Mouse (Mus musculus): Measurements from ENCODE around the gene Tenm2.

The Tenm2 gene

DNA sequence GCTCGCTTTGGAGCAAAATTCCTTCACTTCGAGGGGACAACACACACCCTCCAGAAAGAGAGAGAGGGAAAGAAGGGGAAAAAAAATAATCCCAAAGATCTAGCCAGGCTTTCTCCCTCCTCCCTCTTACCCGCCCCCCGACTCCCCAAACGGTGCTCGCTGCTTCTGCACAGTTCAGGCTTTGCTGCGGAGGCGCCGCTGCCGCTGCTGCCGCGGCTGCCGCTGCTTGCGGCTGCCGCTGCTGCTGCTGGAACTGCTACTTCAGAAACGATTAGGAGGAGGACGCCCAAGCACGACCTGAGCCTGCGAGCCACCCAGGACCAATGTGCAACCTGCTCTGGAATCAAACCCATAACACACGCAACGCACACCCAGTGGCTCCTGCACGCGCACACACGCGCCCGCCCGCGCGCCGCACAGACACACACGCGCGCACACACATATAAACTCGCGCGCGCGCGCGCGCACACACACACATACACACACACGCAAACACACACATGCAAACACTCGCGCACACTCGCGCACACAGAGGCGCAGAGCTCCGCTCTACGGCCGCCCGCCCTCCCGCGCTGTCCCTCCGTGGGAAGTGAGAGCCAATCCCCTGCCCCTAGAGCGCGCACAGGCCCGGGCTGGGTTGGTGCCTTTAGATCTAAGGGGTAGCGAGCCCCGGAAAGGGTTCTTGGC, at the start of gene Tenm2:
Gene Tenm2, minus strand, starts transcription at position 51 of the 687 bp plus-strand sequence.
- peak; percentile 51 for DNase-seq

DNA sequence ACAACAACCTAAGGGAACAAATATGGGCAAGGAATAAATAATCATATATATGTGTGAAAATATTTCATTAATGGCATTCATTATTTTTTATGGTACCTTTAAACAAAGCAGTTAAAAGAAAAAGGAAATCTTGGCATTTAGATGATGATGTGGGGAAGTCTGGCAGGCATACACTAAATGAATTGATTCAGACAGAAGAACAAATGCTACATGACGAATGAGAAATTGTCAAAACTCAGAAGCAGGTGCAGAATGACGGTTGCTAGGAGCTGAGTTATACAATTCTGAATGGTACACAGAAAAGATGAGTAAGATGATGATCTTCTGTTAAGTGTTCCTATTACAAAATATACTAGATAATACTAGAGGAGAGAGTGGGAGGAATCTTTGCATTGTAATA, 49.4 kb upstream of the Tenm2 start:
- no peak for DNase-seq

DNA sequence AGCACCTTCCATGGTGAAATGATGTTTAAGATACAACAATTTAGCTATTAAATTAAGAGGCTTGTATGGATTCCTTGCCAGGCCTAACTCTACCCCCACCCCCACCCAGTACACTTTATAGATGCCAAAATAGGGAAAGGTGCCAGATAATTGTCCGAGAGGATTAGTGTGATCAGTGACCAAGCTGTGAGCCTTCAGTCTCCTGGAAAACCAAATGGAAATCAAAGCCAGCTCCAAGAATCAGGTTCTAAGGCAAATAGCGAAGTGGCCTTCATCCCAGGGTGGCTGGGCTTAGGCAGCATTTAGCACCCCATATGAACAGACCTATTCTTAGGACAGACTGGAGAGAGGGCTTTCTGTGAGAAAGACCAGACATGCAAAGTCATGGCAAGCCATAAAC, 13.0 kb upstream of the Tenm2 start:
- DNase-seq, result no peak

DNA sequence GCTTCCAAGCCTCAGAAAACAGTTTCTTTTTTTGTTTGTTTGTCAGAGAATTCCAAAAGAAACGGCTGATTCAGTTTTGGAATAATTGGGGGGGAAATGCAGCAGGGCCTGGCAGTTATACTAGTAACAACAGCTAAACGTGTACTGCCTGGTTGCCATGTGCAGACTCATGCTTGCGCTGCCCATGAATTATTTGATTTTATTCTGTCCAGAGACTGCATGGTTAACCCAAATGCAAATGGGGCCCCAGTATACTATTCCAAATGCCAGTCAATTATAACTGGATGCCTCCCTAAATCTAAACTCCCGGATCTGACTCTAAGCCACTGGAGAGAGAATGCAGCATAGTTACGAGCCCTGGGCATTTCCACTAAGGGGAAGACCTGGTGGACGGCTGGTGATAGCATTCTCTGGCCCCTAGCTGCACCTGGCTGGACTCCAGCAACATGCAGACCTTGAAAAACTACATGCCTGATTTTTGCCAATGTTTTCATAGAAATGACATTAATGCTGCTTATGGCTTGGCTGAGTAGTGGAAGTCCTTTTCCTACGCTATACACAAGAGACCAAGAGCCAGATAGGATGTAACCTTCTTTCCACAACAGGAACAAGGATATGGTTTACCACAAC, 1.4 kb upstream of the Tenm2 start:
- DNase-seq, result no peak

DNA sequence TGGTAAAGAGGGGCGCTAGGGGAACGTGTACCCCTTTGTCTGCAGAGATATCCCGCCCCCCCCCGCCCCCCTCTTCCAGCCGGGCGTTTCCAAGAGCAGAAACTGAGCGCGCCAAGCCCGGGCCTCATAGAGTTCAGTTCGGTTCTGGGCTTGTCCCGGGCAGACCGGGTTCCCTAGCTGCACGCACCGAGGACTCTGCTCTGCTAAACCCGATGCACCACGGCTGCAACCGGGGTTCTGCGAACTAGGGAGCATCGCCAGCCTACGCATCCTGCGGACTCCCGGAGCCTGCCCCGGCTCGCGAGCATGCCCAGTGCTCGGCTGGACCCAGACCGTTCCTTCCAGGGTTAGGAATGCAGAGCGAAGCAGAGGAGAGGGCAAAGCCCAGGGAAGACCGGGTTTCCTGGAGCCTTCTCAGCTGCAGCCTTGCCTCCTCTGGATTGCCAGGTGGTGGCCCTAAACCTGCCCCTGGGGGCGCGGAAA, 878 bp upstream of the Tenm2 start:
- DNase-seq, result peak; percentile 53

DNA sequence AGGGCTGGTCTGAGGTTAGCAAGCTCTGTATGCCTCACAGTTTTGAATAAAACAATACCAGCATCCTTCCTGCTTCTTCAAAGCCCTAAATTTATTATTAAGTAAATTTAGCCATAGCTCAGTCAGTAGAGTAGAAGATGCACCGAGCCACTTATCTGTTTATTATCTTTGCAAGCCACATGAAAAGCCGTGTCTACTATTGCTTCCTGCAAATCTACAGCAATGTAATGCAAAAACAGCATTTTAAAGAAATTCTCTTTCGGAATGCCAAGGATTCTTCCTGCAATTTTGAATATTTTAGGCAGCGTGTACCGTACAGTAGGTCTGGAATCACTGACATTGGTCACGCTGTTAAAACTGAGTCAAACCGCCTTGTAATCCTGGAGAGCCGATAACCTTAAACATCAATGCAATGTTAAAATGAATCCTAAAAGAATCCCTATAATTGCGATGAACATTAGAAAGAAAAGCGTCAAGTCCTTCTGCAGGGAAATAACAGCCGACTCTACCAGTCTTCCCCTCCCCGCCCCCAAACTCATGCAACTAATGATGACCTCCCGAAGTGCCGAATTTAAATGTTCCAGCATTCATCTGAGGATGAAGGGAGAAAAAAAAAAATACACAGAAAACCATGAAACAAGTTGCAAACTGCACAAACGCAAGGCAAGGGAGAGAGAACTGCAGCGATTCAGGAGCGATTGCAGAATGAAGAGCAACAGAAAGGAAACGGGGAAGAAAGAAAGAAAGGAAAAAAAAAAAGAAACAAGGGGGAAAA, 556 bp downstream of the Tenm2 start:
- DNase-seq, result no peak

DNA sequence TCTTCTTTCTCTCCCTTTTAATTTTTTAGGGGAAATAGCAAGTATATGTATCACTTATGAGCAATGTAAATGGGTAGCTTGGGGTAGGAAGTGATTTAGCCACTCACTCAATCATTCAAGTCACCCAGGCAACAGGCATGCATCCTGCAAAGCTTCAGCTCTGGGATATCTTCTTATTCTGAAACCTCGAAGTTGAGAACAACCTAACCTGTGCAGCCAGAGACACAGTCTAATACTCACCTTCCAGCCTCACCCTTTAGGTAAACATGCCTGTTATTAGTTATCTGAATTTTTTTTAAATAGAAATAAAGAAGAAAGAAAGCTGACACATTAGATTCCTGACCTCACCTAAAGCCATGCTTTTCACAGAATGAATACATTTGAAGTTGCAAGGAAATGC, 8.4 kb downstream of the Tenm2 start:
- DNase-seq, result no peak

DNA sequence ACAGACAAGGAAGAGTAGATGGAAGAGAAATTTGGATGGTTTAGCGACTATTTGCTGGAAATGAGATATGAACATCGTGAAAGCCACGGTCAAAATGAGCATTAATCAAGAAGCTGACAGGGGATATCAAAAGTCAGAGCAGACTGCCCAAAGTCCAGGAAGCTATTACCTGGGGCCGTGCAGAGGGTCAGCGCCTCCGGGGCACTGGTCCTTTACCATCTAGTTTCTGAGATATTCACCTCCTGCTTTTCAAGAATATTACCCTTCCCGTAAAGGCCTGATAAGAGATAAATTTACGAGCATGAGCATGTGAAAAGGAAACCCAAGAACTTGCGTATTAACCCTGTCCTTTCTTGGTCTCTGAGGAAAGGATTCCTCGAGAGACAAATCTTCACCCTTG, 8.8 kb downstream of the Tenm2 start:
- DNase-seq, result no peak

DNA sequence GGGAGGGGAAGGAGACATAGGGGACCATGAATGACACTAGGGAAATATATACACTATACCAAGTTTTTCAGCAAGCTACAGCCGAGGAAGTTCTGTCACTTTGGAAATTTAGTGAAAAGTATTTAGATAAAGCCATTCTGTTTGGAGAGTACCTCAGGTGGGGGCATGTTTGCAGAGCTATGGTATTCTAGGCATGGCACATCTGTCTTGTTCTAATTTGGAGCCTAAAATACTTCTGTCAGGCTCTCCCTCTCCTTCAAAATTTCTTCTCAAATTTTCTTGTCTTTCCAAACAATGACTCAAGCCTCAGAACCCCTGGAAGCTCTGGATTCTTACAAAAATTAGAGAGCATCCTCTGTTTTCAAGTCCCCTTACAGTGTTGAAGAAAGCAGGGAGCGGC, 13.0 kb downstream of the Tenm2 start:
- no peak for DNase-seq

DNA sequence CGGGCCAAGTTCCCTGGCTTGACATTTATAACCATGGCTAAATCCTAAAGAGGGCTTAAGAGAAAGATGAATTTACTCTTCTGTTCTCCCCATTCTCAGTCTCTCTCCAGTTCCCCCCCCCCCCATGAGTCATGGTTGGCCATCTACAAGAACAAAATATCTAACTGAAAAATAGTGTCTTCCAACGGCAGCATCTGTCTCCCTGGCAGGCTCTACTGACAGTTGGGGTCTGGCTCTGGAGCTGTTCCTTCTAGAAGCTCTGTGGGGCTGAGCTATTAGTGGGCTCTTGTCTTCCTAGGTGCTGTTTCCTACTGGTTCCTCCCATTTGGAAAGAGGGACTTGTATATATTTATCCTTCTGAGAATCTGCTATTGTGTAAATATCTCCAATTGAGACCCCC, 13.7 kb downstream of the Tenm2 start:
- DNase-seq, result no peak

DNA sequence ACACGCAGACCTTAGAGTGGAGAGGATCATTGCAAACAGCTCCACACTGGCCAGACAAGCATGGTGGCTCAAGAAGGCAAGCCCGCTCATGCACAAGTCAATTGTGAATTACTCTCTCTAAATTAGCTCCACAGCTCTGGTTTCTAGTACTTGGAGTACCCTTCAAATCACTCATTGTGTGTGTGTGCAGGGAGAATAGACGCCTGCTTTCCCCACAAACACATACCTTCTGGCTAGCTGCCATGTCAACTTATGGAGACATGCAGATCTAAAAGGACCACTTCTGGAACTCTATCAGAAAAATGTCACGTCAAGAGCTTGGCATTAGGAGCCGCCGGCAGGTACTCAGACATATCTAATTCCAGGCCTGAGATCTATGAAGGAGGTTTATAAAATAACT, 14.8 kb downstream of the Tenm2 start:
- DNase-seq, result no peak

DNA sequence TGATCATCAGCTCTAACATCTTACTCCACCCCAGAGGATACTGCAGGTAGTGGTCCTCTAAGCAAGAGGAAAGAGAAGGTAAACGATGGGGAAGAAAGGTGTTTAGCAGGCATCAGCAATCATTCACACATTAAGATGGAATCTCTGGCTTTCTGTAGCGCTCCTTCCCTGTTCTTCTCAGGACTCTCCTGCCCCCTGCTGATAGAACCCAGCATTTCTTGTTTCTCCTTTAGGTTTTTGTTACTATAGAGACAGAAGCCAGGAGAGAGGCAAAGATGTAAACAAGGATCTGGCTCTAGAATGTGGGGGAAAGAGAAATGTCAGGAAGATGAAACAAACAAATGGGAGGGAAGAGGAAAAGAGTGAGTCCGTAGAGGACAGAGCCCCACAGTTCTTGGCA, 49.6 kb downstream of the Tenm2 start:
- DNase-seq, result peak; percentile 76

DNA sequence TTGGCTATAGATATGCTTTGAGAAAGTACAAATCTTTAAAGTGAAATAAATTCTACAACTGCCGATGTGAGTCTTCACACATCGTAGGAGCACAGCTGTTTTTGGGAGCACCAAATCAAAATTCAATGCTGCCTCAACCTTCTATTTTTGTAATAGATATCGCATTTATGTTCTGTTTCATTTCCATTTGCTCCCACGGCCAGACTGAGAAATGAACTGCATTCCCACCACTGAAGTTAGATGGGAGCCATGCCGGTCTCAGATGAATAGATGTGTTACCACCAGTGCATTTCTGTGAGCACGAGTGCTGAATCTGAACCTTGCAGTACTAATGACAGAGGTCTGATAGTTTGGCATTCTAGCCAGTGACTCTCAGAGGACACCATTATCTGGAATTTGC, 58.3 kb downstream of the Tenm2 start:
- no peak for DNase-seq

DNA sequence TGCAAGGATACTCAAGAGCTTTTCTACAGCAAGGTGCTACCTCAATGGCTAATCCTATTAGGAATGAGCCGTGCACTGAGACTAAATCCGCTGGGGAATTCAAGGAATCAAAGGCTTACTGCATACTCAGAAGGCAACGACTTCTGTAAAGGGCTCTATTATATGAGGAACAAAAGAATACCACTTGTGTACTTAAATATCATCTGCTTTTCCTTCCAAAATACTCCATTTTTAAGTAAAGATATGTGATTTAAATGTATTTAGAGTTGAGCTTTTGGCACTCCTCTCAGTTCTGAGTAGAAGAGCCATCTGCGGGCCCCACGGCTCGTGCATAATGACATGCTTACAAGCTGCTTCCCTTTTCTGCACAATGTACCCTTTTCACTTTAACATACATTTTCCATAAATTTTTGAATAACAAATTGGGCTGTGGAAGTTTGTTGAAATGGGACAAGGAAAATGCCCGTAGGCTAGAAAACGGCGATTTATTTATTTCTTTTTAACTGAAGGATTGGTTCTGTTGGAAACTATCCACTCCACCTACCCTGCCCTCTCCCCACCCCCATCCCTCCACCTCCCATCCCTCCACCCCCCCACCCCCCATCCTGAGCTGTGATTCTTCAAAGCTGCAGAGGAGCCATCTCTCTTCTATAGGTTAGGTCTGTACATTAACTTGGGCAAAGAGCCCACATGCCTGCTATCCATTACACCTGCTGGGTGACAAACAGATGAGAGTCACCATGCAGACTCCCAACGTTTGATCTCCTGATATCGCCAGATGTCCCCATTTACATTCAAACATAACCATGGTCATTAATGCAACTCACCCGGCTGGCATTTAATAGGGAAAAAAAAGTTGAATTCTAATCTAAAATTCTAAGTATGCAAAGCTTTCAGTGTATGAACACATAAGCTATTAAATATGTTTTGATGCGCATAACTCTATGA, 81.6 kb downstream of the Tenm2 start:
- no peak for DNase-seq

DNA sequence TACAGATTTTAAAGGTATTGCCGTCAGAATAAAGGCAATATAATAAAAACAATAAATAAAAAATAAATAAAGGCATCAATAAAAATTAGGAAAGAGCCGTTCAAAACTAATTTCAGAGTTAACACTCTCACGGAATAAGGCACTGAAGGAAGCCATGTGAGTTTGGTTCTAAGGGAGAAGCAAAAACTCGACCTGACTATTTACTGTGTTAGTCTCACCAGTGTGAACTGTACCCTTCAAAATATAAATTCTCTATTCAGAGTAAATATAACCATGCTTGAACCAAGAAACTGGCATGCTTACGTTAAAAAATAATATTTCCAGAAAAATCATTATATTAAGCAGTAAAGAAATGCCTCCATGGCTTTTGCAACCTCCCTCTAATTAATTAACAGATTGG, 82.4 kb downstream of the Tenm2 start:
- DNase-seq, result no peak

DNA sequence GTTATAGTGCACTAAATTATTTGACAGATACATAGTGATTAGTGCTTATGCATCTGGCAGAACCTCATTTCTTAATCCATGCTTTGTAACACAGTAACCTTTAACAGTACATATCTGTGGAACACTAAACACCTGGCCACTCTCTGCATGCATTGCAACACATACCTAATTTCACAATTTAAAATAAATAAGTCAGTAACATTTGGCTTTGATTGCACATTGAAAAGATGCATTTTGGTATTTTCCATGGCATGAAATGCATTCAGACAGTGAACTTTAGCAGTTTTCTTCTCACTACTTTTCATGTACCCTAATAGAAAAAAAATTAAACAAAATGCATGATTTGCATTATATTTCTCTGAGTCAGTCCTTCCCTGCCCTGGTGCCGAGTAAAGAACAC, 85.8 kb downstream of the Tenm2 start:
- DNase-seq, result no peak

DNA sequence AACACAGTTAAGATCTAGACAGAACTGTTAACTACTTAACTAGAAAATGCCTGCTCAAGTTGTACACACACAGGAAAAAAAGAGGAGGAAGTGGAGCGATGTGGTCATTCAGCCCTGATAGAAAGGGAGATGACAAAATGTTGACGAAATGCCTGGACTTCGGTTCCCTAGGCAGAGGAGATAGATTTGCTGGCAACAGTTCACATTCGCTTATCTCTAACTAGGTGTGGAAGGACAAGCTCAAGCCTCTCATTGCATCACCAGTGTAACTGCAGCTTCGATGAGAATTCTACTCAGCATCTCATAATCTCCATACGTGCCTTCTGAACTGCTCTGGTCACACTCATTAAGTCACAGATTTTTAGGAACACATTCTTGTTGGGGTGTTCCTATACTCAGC, 91.8 kb downstream of the Tenm2 start:
- no peak for DNase-seq

DNA sequence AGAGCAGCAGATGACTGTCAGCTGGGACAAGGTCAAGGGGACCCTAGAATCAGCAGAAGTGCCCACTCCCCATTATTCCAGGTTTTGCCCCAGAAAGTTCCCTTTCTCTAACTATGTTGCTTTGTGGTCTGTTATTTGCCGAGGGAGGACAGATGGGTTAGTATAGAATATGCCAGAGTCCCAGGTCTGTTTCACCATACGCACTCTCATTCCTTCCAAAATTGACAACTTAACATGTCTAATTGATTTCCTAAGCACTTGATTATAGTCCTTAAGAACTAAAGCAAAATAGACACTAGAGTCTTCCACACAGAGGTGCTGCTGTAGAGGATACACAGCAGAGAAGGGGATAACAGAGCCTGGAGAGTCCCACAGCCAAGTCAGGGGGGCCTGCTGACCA, 92.3 kb downstream of the Tenm2 start:
- no peak for DNase-seq

DNA sequence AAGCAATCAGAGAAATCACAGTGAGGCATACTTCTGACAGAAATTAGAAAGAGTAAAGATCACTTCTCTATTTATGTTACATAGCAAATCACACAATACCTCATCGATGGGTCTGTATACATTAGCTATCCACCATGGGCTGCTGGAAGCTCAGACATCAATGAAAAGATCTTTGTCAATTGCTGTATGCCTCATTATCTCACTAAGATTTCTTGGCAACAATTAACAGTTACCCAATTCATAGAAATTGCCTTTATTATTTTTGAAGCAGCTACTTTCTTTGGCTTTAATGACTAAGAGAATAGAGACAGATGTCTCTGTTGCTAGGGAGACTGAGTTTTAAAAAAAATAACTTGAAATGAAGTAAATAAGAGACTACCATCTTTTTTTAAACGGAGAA, 106.9 kb downstream of the Tenm2 start:
- no peak for DNase-seq

DNA sequence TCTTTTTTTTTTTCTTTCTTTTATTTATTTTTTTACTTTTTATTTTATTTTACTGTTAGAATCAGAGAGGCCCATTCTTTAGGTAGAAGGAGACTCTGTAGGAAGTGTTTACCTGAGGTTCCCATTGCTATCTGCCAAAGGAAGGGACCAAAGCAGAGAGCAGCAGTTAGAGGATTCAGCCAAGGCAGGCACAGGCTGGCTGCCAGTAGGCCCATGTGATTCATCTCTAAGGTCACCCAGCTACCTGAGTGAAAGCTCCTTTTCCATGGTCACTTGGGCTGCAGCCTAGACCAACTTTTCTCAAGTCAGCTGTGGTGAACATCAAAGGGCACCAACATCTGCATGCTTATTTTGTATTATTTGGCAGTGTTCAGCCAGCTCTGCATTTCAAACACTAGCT, 117.7 kb downstream of the Tenm2 start:
- DNase-seq, result no peak

DNA sequence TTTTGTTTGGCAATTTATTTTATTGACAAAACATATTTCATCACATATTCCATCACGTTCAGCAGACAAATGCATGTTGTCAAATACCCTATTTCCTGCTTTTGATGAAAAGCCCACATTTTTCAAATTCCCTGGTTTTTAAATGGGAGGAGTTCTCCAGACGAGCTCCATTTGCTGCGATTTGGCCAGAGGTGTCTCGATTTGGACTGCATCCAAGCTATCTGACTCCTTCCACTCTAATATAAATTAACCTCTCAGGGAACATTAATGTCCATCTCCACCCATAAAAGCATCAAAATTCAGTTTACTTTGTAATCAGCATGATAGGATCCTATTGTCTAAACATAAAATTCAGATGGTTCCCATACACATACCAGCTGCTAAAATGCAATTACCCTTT, 120.6 kb downstream of the Tenm2 start:
- DNase-seq, result peak; percentile 9

DNA sequence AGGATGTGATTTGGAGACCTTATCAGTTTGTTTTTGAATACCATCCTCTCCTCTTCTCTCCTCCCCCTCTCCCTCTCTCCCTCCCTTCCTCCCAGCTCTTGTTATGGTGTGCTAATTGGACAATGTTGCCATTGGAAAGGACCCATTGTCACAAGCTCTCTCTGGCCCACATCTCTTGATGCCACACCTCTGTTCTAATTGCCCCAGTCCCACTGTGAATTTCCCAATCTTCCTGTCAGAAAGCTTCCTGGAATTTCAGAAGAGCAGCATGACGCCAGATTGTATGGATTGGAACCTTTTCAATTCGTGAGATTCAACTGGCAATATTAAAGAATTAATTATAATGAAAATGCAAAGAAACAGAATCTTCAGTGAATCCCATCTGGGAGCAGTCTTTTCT, 128.7 kb downstream of the Tenm2 start:
- DNase-seq, result no peak

DNA sequence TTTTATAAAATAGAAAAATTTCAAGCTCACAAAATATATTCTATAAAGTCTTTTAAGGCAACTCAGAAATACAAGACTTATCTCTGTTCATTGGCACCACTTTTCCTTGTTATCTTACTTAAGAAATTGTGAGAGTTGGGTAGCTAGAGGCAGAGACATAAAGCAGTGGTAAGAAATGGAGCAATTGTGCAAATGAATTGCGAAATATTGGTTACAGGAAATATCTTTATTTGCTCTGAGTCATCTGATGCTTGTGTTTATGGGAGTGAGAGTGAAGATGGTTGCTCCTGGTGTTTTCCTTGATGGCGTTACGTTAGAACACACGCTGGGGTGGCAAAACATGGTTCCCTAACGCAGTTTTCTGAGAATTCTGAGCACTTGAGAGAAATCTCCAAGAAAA, 156.4 kb downstream of the Tenm2 start:
- DNase-seq, result no peak
